Mouse (Mus musculus) ES-CJ7 (cell line): ENCODE measurements at regions not wholly inside any gene's neighbourhood (a gene's known extent, or its start where the extent isn't known, plus 50 kb on each side); places are given as distances from the start of the nearest gene placed in this dataset.

Experiments used
- DNase-seq: peaks from one replicate; pipeline ENCODE4 v3.0.0; 2011; ENCODE audit warnings: low read depth, low spot score

DNA sequence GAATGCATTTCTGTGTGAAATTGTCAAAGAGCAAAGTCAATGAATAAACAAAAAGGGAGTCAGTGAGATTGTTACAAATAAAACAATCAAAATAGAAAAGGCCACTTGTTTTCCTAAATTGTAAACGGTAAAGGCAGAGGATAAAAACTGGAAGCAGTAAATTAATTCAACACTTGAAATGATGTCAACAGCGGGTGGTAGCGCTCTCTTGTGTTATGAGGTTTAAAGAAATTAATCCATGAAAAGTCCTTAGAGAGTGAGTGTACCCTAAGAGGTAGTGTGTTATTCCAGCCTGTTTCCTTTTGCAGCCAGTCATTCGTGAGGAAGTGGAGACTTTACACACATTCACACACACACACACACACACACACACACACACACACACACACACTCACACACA lies 73.2 kb upstream of the Zc3h12c start:
- no peak for DNase-seq

DNA sequence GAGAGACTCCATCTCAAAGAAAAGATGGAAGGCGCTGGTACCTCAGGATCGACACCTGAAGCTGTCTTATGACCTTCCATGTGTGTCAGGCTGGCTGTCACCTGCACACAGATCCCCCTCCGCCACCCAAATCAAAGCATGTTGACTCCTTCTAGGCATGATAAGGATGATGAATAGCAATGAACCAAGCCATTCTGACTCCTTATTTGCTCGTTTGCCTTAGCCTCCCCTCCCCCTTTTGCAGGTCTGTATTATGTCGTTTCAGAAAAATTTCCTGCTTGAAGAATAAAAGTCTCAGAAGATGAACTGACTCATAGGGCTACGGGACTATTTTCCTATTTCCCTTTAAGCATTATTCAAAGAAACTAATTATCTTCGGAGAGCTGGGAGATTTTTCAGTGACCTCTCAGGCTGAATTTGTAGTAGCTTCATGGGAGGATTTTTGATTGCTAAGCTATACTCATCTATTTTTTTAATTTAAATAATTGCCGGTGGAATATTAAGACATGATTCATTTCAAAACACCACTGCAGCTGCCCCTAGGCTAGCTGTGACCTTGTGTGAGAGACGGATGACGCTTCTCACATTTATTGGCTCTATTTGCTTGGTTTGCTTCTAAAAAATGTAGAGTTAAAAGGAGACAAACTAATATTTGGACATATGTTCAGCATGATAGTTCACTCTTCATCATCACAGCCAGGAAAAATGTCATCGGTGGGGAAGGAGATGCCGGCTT lies 72.4 kb upstream of the Zc3h12c start:
- no peak for DNase-seq

DNA sequence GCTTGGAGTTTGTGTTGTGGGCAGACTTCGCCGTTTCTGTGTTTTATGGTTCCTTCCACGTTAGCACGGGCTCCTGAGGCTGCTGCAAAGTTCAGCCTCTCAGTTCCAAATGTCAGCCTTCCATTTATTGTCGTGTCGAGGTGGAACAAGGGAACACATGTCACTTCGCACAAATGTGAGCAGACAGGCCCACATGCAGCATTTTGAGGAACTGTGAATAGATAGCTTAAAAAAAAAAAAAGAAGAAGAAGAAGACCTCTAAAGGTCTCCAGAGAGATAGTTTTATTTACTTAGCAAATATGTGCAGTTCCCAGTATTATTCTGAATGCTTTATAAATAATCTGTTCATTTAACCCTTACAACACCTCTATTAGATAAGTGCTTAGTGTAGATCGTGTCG lies 66.4 kb upstream of the Zc3h12c start:
- DNase-seq, result no peak

DNA sequence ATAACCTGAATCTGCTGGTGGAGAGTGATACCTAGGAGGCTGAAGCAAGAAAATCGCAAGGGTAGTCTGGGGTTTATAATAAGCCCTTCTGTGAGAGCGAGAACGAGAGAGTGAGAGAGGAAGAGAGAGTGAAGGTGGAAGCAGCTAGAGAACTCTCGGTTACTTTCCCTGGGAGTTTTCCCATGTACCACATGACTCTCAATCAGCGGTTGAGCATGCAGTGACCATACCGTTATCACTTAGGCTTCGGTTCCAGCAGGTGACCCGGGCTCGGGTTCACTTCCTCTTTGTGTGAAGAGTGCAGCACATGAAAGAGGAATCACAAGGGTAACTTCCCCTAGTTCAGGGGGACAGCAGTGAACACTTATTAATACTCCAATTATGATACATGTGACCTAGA lies 61.2 kb upstream of the Zc3h12c start:
- DNase-seq, result no peak

DNA sequence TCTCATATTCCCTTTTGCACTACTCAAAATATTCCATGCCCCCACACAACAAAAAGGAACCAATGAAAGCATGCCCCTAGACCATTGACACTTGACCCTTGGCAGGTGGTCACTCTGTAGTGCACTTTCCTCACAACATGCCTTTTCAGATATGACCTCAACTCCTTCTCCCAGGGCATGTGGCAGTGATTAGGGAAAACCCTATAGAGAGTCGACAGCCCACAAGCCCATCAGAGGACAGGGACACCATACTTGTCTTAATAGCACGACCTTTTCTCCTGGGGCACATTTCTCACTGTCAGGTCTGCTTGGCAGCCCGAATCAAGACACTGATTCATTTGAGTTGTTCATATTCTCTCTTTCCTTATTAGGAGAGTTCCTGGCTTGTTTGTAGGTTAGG lies 57.3 kb upstream of the Zc3h12c start:
- DNase-seq, result no peak

DNA sequence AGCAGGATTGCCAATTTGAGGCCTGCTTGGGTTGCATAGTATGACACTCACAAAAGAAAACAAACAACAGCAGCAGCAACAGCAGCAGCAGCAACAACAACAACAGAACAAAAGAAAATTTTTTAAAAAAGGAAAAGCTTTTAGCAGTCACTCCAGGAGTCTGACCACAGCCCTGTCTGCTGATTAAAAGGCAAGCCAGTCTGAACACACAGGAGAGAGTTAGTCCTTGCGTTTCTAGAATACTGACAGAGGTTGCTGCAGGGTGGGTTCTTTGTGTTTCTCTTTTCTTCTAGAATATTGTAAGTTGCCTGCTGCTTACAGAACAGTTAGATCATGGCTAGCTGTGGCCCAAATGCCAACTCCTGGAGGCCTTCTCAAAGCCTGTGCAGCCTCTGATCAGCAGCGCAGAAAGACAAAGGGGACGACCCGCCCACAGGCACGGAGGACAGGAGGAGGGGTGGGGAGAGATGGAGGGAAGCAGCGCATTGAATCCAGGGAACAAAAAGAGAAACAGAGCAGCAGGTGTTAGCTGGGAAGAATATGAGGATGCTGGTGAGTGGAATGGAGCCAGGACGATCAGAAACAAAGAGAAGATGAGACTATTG lies 55.2 kb upstream of the Zc3h12c start:
- DNase-seq, result no peak
